In the genomic region with DNA sequence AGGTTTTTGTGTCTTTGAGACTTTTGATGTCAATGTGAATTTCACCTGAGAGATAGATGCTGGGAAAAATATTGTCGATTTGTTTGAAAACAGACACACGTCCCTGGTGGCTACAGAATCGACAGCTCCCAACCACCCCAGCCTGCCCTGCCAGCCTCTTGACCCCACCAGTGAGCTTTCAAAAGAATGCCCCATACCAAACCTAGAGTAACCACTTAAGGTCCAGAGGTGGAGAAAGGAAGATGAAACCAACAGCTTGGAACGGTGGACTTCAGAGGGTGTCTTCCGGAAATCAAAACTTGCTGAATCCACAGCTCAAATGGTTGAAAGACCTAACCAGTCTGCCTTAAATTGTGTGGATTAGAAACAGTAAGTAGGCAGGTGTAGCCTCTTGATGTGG, we compare ENCODE assay signal across 21 mouse cellular contexts. TPM values are rescaled to one million over a fixed set of nuclear protein-coding genes. Genes with fewer than 3 reads are reported as not detected.
"Had no signal": no experiment of that assay in that cellular context is flagged by ENCODE, and none has a peak within 500 bp of the region (broad histone marks: within the 10 kb centered on the region; RNA-seq: fewer than 3 reads in every experiment).

No protein-coding gene starts in this region.

- H3K27me3 ChIP-seq: lung, embryonic 15.5 days; megakaryocyte, embryonic 14.5 days; midbrain, embryonic 13.5 days; midbrain, embryonic 15.5 days; neural tube, embryonic 12.5 days; stomach, embryonic 15.5 days had no signal

- ATAC-seq: lung, postnatal 0 days; midbrain, embryonic 13.5 days; midbrain, embryonic 15.5 days had no signal

- DNase-seq: lung, adult 2 months; lung, postnatal 14 days; lung, postnatal 36 days; right cerebral cortex, postnatal 14 days; thymus, adult 2 months; thymus, postnatal 25 days; thymus, postnatal 4 days had no signal

- H3K27ac ChIP-seq: lung, embryonic 15.5 days; macrophage; midbrain, embryonic 13.5 days; midbrain, embryonic 15.5 days; neural tube, embryonic 12.5 days; stomach, embryonic 15.5 days; stomach, postnatal 0 days had no signal

- H3K9ac ChIP-seq: lung, embryonic 15.5 days; midbrain, embryonic 13.5 days; midbrain, embryonic 15.5 days; neural tube, embryonic 12.5 days; stomach, embryonic 15.5 days had no signal

- H3K36me3 ChIP-seq: lung, embryonic 15.5 days; midbrain, embryonic 13.5 days; midbrain, embryonic 15.5 days; neural tube, embryonic 12.5 days; stomach, embryonic 15.5 days had no signal

- H3K4me3 ChIP-seq: lung, embryonic 15.5 days; megakaryocyte, embryonic 14.5 days; midbrain, embryonic 13.5 days; midbrain, embryonic 15.5 days; neural tube, embryonic 12.5 days; stomach, embryonic 15.5 days had no signal

- H3K4me1 ChIP-seq: lung, embryonic 15.5 days; midbrain, embryonic 13.5 days; midbrain, embryonic 15.5 days; neural tube, embryonic 12.5 days; stomach, embryonic 15.5 days had no signal

- H3K9me3 ChIP-seq: lung, embryonic 15.5 days; midbrain, embryonic 13.5 days; midbrain, embryonic 15.5 days; neural tube, embryonic 12.5 days; stomach, embryonic 15.5 days had no signal

- H3K4me2 ChIP-seq: lung, embryonic 15.5 days; midbrain, embryonic 11.5 days; midbrain, embryonic 13.5 days; midbrain, embryonic 15.5 days; neural tube, embryonic 12.5 days; stomach, embryonic 15.5 days had no signal

RNA-seq across cellular contexts. Expression of a gene that starts 24.3 kb away (rescaled TPM):
- polyA plus RNA-seq: lung, postnatal 0 days; spleen, adult 2 months; testis, adult 2 months had no signal

RNA-seq across cellular contexts. Expression of a gene that starts 28.0 kb away (rescaled TPM):
- polyA plus RNA-seq: lung, adult 2 months; lung, embryonic 15.5 days; lung, postnatal 0 days; macrophage; midbrain, embryonic 11.5 days; midbrain, embryonic 13.5 days; midbrain, embryonic 15.5 days; neural tube, embryonic 12.5 days; neural tube, embryonic 14.5 days; spleen, adult 2 months; stomach, embryonic 15.5 days; stomach, postnatal 0 days; testis, adult 2 months; thymus, adult 2 months; urinary bladder, adult 2 months had no signal

RNA-seq across cellular contexts. Expression of a gene that starts 44.2 kb away (rescaled TPM):
- polyA plus RNA-seq: lung, adult 2 months; lung, embryonic 15.5 days; lung, postnatal 0 days; macrophage; midbrain, embryonic 11.5 days; midbrain, embryonic 13.5 days; midbrain, embryonic 15.5 days; neural tube, embryonic 12.5 days; neural tube, embryonic 14.5 days; spleen, adult 2 months; stomach, embryonic 15.5 days; stomach, postnatal 0 days; testis, adult 2 months; urinary bladder, adult 2 months had no signal
